Mouse (Mus musculus) thymus, adult 2 months (tissue): Measurements from ENCODE around the gene Oaz1.

Experiments
- CTCF ChIP-seq: fragments of 200-500 bp; IDR thresholded peaks from 2 replicates; pipeline ENCODE4 v1.5.1; 2012; ENCODE audit warnings: mild to moderate bottlenecking, control low read depth, low read length, moderate library complexity, borderline replicate concordance; ENCODE audit not compliant: control insufficient read depth, poor library complexity, insufficient read depth; ENCODE audit errors: extremely low read depth
- POLR2A ChIP-seq: fragments of 200-500 bp; IDR thresholded peaks from 2 replicates; pipeline ENCODE4 v1.6.1; 2012; ENCODE audit warnings: mild to moderate bottlenecking, low read length, control low read depth, moderate library complexity; ENCODE audit not compliant: control insufficient read depth, poor library complexity, insufficient read depth; ENCODE audit errors: extremely low read depth

DNA sequence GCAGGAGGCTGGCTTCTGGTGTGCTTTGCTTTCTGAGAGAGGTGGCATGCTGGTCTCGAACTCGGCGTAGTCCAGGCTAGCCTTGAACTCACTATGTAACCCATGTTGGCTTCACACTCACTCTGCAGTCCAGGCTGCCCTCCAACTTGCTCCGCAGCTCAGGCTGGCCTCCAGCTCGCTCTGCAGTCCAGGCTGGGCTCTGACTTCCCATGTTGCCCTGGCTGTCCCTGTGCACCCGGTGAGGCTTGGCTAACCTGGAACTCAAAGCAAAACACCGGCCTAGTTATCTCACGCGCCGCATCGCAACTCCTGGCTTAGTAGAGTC lies 29.3 kb downstream of the Oaz1 start:
- TF ChIP-seq POLR2A: no peak
- TF ChIP-seq CTCF: no peak
